Mouse (Mus musculus) olfactory bulb, adult 2 months (tissue): ENCODE data around the gene Olfr155.

ENCODE experiments used
- CTCF ChIP-seq: fragments of 200-500 bp; IDR thresholded peaks from 2 replicates; pipeline ENCODE4 v1.5.1; 2012; ENCODE audit warnings: low read depth, mild to moderate bottlenecking, low read length, moderate library complexity; ENCODE audit not compliant: insufficient read depth
- POLR2A ChIP-seq: fragments of 200-500 bp; IDR thresholded peaks from 2 replicates; pipeline ENCODE4 v1.6.1; 2012; ENCODE audit warnings: mild to moderate bottlenecking, low read depth, low read length, moderate library complexity; ENCODE audit not compliant: insufficient read depth

- no peak for TF ChIP-seq CTCF
- TF ChIP-seq POLR2A = no peak
Observed at GRCm38 (mm10) chr4:43874501-43874900, 23.1 kb downstream of the Olfr155 start.
